Mouse (Mus musculus): ENCODE results near the gene Map2k1.

GRCm38 (mm10) chr9:64228972-64229371, 24.5 kb downstream of the Map2k1 start:
- TF ChIP-seq CTCF (IDR thresholded peaks at IDR 0.05) (no peak), EP300 (IDR thresholded peaks at IDR 0.05; ENCODE audit: insufficient read depth, low read depth, low read length) (no peak), POLR2A (IDR thresholded peaks at IDR 0.05; ENCODE audit: insufficient read depth, low read depth, low read length) (no peak)
